Mouse (Mus musculus): Measurements from ENCODE around the gene Tbc1d19. TPM values are rescaled to one million over a fixed set of nuclear protein-coding genes. Genes with fewer than 3 reads are reported as not detected.

The Tbc1d19 gene
- polyA plus RNA-seq, 1 experiment from 2014 or later, result 52.9 TPM

- Histone ChIP-seq H3K36me3 (no peaks in the 10 kb centered on the region), H3K27ac (replicated peaks) (no peak overlapping the region), H3K9me3 (replicated peaks) (0 out of 2 replicates have a peak, but pooled peaks cover 5% of the 10 kb centered on the region), H3K4me3 (no peak overlapping the region), H3K27me3 (ENCODE audit: low read depth, poor library complexity, severe bottlenecking) (no peaks in the 10 kb centered on the region), H3K4me1 (no peaks in the 10 kb centered on the region)
- 76% methylated on average over 4 of the region's 4 CpGs for WGBS
- no peak for DNase-seq (ENCODE audit: low spot score)
Observed at GRCm38 (mm10) chr5:53924005-53924404, 114.6 kb downstream of the Tbc1d19 start.

- 89% methylated on average over 11 of the region's 11 CpGs for WGBS
Observed at GRCm38 (mm10) chr5:53926301-53926855, 117.0 kb downstream of the Tbc1d19 start.

GRCm38 (mm10) chr5:53927886-53928285 lies 118.5 kb downstream of the Tbc1d19 start:
- Histone ChIP-seq H3K4me3 (no peak overlapping the region), H3K4me1 (no peaks in the 10 kb centered on the region), H3K27ac (replicated peaks) (no peak overlapping the region), H3K27me3 (ENCODE audit: low read depth, poor library complexity, severe bottlenecking) (no peaks in the 10 kb centered on the region), H3K36me3 (no peaks in the 10 kb centered on the region), H3K9me3 (replicated peaks) (no peaks in the 10 kb centered on the region)
- DNase-seq (ENCODE audit: low spot score), result no peak
- WGBS, result 92% methylated on average over 7 of the region's 7 CpGs

More at GRCm38 (mm10) chr5:53926301-53926855, 117.0 kb downstream of the Tbc1d19 start:
- DNase-seq (ENCODE audit: low spot score), result no peak
- no peak overlapping the region for H3K4me3 ChIP-seq
- no peak overlapping the region for H3K27ac ChIP-seq (replicated peaks)
- H3K4me1 ChIP-seq, result no peaks in the 10 kb centered on the region
- no peaks in the 10 kb centered on the region for H3K36me3 ChIP-seq
- H3K9me3 ChIP-seq (replicated peaks), result no peaks in the 10 kb centered on the region
- no peaks in the 10 kb centered on the region for H3K27me3 ChIP-seq (ENCODE audit: low read depth, poor library complexity, severe bottlenecking)

GRCm38 (mm10) chr5:53928537-53928936 lies 119.1 kb downstream of the Tbc1d19 start:
- DNase-seq (ENCODE audit: low spot score), result no peak
- WGBS, result 85% methylated on average over 4 of the region's 4 CpGs
- no peaks in the 10 kb centered on the region for H3K27me3 ChIP-seq (ENCODE audit: low read depth, poor library complexity, severe bottlenecking)
- no peaks in the 10 kb centered on the region for H3K4me1 ChIP-seq
- no peak overlapping the region for H3K27ac ChIP-seq (replicated peaks)
- H3K36me3 ChIP-seq, result no peaks in the 10 kb centered on the region
- H3K4me3 ChIP-seq, result no peak overlapping the region
- no peaks in the 10 kb centered on the region for H3K9me3 ChIP-seq (replicated peaks)

- no peaks in the 10 kb centered on the region for H3K36me3 ChIP-seq
- DNase-seq (ENCODE audit: low spot score), result no peak
- H3K9me3 ChIP-seq (replicated peaks), result no peaks in the 10 kb centered on the region
- H3K4me3 ChIP-seq, result no peak overlapping the region
- WGBS, result 81% methylated on average over 10 of the region's 10 CpGs
- H3K4me1 ChIP-seq, result no peaks in the 10 kb centered on the region
- H3K27ac ChIP-seq (replicated peaks), result no peak overlapping the region
- H3K27me3 ChIP-seq (ENCODE audit: low read depth, poor library complexity, severe bottlenecking), result no peaks in the 10 kb centered on the region
Observed at GRCm38 (mm10) chr5:53929205-53929614, 119.8 kb downstream of the Tbc1d19 start.

- Histone ChIP-seq H3K4me3 (no peak overlapping the region), H3K27ac (replicated peaks) (no peak overlapping the region), H3K27me3 (ENCODE audit: low read depth, poor library complexity, severe bottlenecking) (no peaks in the 10 kb centered on the region), H3K36me3 (no peaks in the 10 kb centered on the region), H3K4me1 (no peaks in the 10 kb centered on the region), H3K9me3 (replicated peaks) (no peaks in the 10 kb centered on the region)
- 87% methylated on average over 6 of the region's 6 CpGs for WGBS
- no peak for DNase-seq (ENCODE audit: low spot score)
Observed at GRCm38 (mm10) chr5:53929814-53930213, 120.4 kb downstream of the Tbc1d19 start.

GRCm38 (mm10) chr5:53931011-53931410 lies 121.6 kb downstream of the Tbc1d19 start:
- H3K9me3 ChIP-seq (replicated peaks), result no peaks in the 10 kb centered on the region
- 81% methylated on average over 5 of the region's 5 CpGs for WGBS
- no peak overlapping the region for H3K4me3 ChIP-seq
- no peaks in the 10 kb centered on the region for H3K4me1 ChIP-seq
- DNase-seq (ENCODE audit: low spot score), result no peak
- H3K27ac ChIP-seq (replicated peaks), result no peak overlapping the region
- no peaks in the 10 kb centered on the region for H3K27me3 ChIP-seq (ENCODE audit: low read depth, poor library complexity, severe bottlenecking)
- H3K36me3 ChIP-seq, result no peaks in the 10 kb centered on the region

- Histone ChIP-seq H3K27ac (replicated peaks) (no peak overlapping the region), H3K36me3 (no peaks in the 10 kb centered on the region), H3K4me3 (no peak overlapping the region), H3K9me3 (replicated peaks) (no peaks in the 10 kb centered on the region), H3K27me3 (ENCODE audit: low read depth, poor library complexity, severe bottlenecking) (no peaks in the 10 kb centered on the region), H3K4me1 (no peaks in the 10 kb centered on the region)
- no peak for DNase-seq (ENCODE audit: low spot score)
- 89% methylated on average over 7 of the region's 7 CpGs for WGBS
Observed at GRCm38 (mm10) chr5:53933628-53934027, 124.2 kb downstream of the Tbc1d19 start.

GRCm38 (mm10) chr5:53934040-53934439 lies 124.6 kb downstream of the Tbc1d19 start:
- Histone ChIP-seq H3K9me3 (replicated peaks) (no peaks in the 10 kb centered on the region), H3K27ac (replicated peaks) (no peak overlapping the region), H3K4me1 (no peaks in the 10 kb centered on the region), H3K4me3 (no peak overlapping the region), H3K36me3 (no peaks in the 10 kb centered on the region), H3K27me3 (ENCODE audit: low read depth, poor library complexity, severe bottlenecking) (no peaks in the 10 kb centered on the region)
- 94% methylated on average over 2 of the region's 2 CpGs for WGBS
- DNase-seq (ENCODE audit: low spot score), result no peak

- no peaks in the 10 kb centered on the region for H3K9me3 ChIP-seq (replicated peaks)
- DNase-seq (ENCODE audit: low spot score), result no peak
- 91% methylated on average over 1 of the region's 1 CpGs for WGBS
- H3K4me1 ChIP-seq, result no peaks in the 10 kb centered on the region
- no peaks in the 10 kb centered on the region for H3K27me3 ChIP-seq (ENCODE audit: low read depth, poor library complexity, severe bottlenecking)
- H3K36me3 ChIP-seq, result no peaks in the 10 kb centered on the region
- no peak overlapping the region for H3K4me3 ChIP-seq
- no peak overlapping the region for H3K27ac ChIP-seq (replicated peaks)
Observed at GRCm38 (mm10) chr5:53934826-53935225, 125.4 kb downstream of the Tbc1d19 start.

- no peak for DNase-seq (ENCODE audit: low spot score)
- H3K36me3 ChIP-seq, result no peaks in the 10 kb centered on the region
- no peak overlapping the region for H3K4me3 ChIP-seq
- H3K4me1 ChIP-seq, result peaks cover 4% of the 10 kb centered on the region; the same call in 1 of the 2 replicates
- no peaks in the 10 kb centered on the region for H3K9me3 ChIP-seq (replicated peaks)
- no peaks in the 10 kb centered on the region for H3K27me3 ChIP-seq (ENCODE audit: low read depth, poor library complexity, severe bottlenecking)
- no peak overlapping the region for H3K27ac ChIP-seq (replicated peaks)
- WGBS, result 95% methylated on average over 4 of the region's 4 CpGs
Observed at GRCm38 (mm10) chr5:53937187-53937586, 127.8 kb downstream of the Tbc1d19 start.

- 92% methylated on average over 7 of the region's 7 CpGs for WGBS
- no peak overlapping the region for H3K4me3 ChIP-seq
- H3K4me1 ChIP-seq, result peaks cover 4% of the 10 kb centered on the region; the same call in 1 of the 2 replicates
- DNase-seq (ENCODE audit: low spot score), result no peak
- no peak overlapping the region for H3K27ac ChIP-seq (replicated peaks)
- H3K9me3 ChIP-seq (replicated peaks), result no peaks in the 10 kb centered on the region
- no peaks in the 10 kb centered on the region for H3K36me3 ChIP-seq
- H3K27me3 ChIP-seq (ENCODE audit: low read depth, poor library complexity, severe bottlenecking), result no peaks in the 10 kb centered on the region
Observed at GRCm38 (mm10) chr5:53939026-53939425, 129.6 kb downstream of the Tbc1d19 start.

- H3K27ac ChIP-seq (replicated peaks), result no peak overlapping the region
- H3K4me1 ChIP-seq, result peaks cover 4% of the 10 kb centered on the region; the same call in 1 of the 2 replicates
- 69% methylated on average over 11 of the region's 11 CpGs for WGBS
- DNase-seq (ENCODE audit: low spot score), result no peak
- no peaks in the 10 kb centered on the region for H3K9me3 ChIP-seq (replicated peaks)
- H3K27me3 ChIP-seq (ENCODE audit: low read depth, poor library complexity, severe bottlenecking), result no peaks in the 10 kb centered on the region
- H3K36me3 ChIP-seq, result no peaks in the 10 kb centered on the region
- no peak overlapping the region for H3K4me3 ChIP-seq
Observed at GRCm38 (mm10) chr5:53941322-53942024, 132.1 kb downstream of the Tbc1d19 start.
